Mouse (Mus musculus): ENCODE data around the gene Tmem184b. TPM values are rescaled to one million over a fixed set of nuclear protein-coding genes. Genes with fewer than 3 reads are reported as not detected.

Gene Tmem184b
- polyA plus RNA-seq, 1 experiment, result 0.44 TPM

DNA sequence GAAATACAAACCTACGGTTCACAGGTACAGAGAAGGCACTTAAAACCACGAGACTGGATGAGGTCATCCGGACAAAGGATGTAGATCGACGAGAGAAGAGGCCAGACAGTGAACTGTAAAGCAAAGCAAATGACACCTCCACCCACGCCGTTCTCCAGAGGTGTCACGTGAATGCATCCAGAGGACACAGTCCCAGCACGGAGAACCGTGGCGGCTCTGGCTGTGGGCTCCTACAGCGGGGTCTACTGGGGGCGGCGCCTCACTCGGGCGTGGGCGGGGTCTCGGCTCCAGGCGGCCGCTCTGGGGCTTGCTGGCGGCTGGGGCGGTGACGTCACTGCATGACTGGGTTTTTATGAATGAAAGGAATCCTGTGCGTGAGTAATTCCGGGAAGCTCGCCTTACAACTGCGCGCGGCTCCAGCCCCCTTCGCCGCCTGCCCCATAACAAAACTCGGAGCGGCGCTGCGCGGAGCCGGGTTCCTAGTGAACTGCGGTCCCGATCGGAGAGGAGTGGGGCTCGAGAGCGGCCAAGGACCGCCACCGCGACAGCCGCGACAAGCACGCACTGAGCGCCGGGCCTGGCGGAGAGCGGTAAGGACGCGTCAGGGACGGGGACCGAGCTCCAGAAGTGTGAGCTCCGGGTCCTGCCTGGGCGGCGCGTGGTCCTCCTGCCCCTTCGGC lies 56.1 kb downstream of the Tmem184b start:
- peaks cover 47% of the 10 kb centered on the region for H3K27me3 ChIP-seq (ENCODE audit: control insufficient read depth)
- no peaks in the 10 kb centered on the region for H3K36me3 ChIP-seq (ENCODE audit: control insufficient read depth)
- TF ChIP-seq GATA1 (IDR thresholded peaks at IDR 0.05; ENCODE audit: low read length), result no peak
- no peak for TF ChIP-seq TAL1 (IDR thresholded peaks at IDR 0.05; ENCODE audit: low read length)
- peak overlapping the region; percentile 71 for H3K4me3 ChIP-seq (replicated peaks)
- no peaks in the 10 kb centered on the region for H3K9me3 ChIP-seq (ENCODE audit: control insufficient read depth, low read length)
- peaks cover 21% of the 10 kb centered on the region for H3K4me1 ChIP-seq (ENCODE audit: control insufficient read depth)

- Histone ChIP-seq H3K36me3 (ENCODE audit: control insufficient read depth) (no peaks in the 10 kb centered on the region), H3K4me1 (ENCODE audit: control insufficient read depth) (peaks cover 21% of the 10 kb centered on the region), H3K9me3 (ENCODE audit: control insufficient read depth, low read length) (no peaks in the 10 kb centered on the region), H3K27me3 (ENCODE audit: control insufficient read depth) (peaks cover 47% of the 10 kb centered on the region), H3K4me3 (replicated peaks) (peak within 1 kb of the TSS; percentile 71)
- TF ChIP-seq GATA1 (IDR thresholded peaks at IDR 0.05; ENCODE audit: low read length) (no peak), TAL1 (IDR thresholded peaks at IDR 0.05; ENCODE audit: low read length) (no peak)
Observed at GRCm38 (mm10) chr15:79346051-79346793, 57.1 kb downstream of the Tmem184b start, which contains the start of gene Maff. Gene Maff, plus strand, starts transcription at chr15:79346621.

- peaks cover 21% of the 10 kb centered on the region for H3K4me1 ChIP-seq (ENCODE audit: control insufficient read depth)
- no peak for TF ChIP-seq GATA1 (IDR thresholded peaks at IDR 0.05; ENCODE audit: low read length)
- no peak for TF ChIP-seq TAL1 (IDR thresholded peaks at IDR 0.05; ENCODE audit: low read length)
- peaks cover 38% of the 10 kb centered on the region for H3K27me3 ChIP-seq (ENCODE audit: control insufficient read depth)
- H3K4me3 ChIP-seq (replicated peaks), result no peak overlapping the region
- H3K36me3 ChIP-seq (ENCODE audit: control insufficient read depth), result no peaks in the 10 kb centered on the region
- H3K9me3 ChIP-seq (ENCODE audit: control insufficient read depth, low read length), result no peaks in the 10 kb centered on the region
Observed at GRCm38 (mm10) chr15:79344627-79345026, 58.7 kb downstream of the Tmem184b start.

- Histone ChIP-seq H3K36me3 (ENCODE audit: control insufficient read depth) (no peaks in the 10 kb centered on the region), H3K4me3 (replicated peaks) (no peak overlapping the region), H3K27me3 (ENCODE audit: control insufficient read depth) (peaks cover 33% of the 10 kb centered on the region), H3K4me1 (ENCODE audit: control insufficient read depth) (peaks cover 10% of the 10 kb centered on the region), H3K9me3 (ENCODE audit: control insufficient read depth, low read length) (peaks cover 6% of the 10 kb centered on the region)
- no peak for TF ChIP-seq TAL1 (IDR thresholded peaks at IDR 0.05; ENCODE audit: low read length)
- no peak for TF ChIP-seq GATA1 (IDR thresholded peaks at IDR 0.05; ENCODE audit: low read length)
Observed at GRCm38 (mm10) chr15:79342641-79343337, 60.6 kb downstream of the Tmem184b start.

DNA sequence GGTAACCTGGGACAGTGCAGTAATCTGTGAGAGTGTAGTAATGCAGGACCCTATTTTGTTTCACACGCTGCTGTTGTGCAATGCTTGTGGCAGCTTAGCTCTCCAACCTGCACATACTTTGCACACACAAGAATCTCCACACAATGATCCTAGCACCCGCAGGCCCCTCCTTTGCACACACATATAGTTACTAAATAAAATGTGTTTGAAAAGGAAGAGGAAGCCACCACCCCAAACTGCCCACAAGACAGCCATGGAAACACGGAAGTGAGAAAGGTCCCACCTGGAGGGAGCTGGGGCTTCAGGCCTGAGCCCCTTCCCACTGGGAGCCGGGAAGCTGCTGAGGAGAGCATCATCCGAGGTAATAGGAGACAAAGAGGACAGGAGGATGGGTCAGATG lies 64.4 kb downstream of the Tmem184b start:
- Histone ChIP-seq H3K27me3 (ENCODE audit: control insufficient read depth) (peaks cover 15% of the 10 kb centered on the region), H3K36me3 (ENCODE audit: control insufficient read depth) (no peaks in the 10 kb centered on the region), H3K4me1 (ENCODE audit: control insufficient read depth) (peaks cover 2% of the 10 kb centered on the region), H3K4me3 (replicated peaks) (no peak overlapping the region), H3K9me3 (ENCODE audit: control insufficient read depth, low read length) (peaks cover 6% of the 10 kb centered on the region)
- no peak for TF ChIP-seq GATA1 (IDR thresholded peaks at IDR 0.05; ENCODE audit: low read length)
- no peak for TF ChIP-seq TAL1 (IDR thresholded peaks at IDR 0.05; ENCODE audit: low read length)

GRCm38 (mm10) chr15:79335061-79335655 lies 68.2 kb downstream of the Tmem184b start:
- H3K4me1 ChIP-seq (ENCODE audit: control insufficient read depth), result peaks cover 14% of the 10 kb centered on the region
- peaks cover 15% of the 10 kb centered on the region for H3K27me3 ChIP-seq (ENCODE audit: control insufficient read depth)
- H3K9me3 ChIP-seq (ENCODE audit: control insufficient read depth, low read length), result peaks cover 10% of the 10 kb centered on the region
- no peak for TF ChIP-seq TAL1 (IDR thresholded peaks at IDR 0.05; ENCODE audit: low read length)
- TF ChIP-seq GATA1 (IDR thresholded peaks at IDR 0.05; ENCODE audit: low read length), result no peak
- H3K36me3 ChIP-seq (ENCODE audit: control insufficient read depth), result no peaks in the 10 kb centered on the region
- no peak overlapping the region for H3K4me3 ChIP-seq (replicated peaks)

- Histone ChIP-seq H3K4me3 (replicated peaks) (no peak overlapping the region), H3K9me3 (ENCODE audit: control insufficient read depth, low read length) (peaks cover 6% of the 10 kb centered on the region), H3K27me3 (ENCODE audit: control insufficient read depth) (peaks cover 5% of the 10 kb centered on the region), H3K36me3 (ENCODE audit: control insufficient read depth) (no peaks in the 10 kb centered on the region), H3K4me1 (ENCODE audit: control insufficient read depth) (peaks cover 24% of the 10 kb centered on the region)
- TF ChIP-seq TAL1 (IDR thresholded peaks at IDR 0.05; ENCODE audit: low read length) (no peak), GATA1 (IDR thresholded peaks at IDR 0.05; ENCODE audit: low read length) (no peak)
Observed at GRCm38 (mm10) chr15:79333409-79333808, 70.0 kb downstream of the Tmem184b start.

DNA sequence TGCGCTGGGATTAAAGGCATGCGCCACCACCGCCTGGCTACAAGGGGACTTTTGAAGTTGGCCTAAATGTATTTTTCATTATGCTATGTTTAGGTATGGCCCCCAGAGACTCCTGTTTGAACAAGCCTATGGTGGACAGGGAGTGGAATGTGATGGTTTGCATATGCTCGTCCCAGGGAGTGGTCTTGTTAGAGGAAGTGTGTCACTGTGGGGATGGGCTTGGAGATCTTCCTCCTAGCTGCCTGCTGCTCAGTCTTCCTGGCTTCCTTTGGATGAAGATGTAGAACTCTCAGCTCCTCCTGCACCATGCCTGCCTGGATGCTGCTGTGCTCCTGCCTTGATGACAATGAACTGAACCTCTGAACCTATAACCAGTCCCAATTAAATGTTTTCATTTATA lies 72.8 kb downstream of the Tmem184b start:
- Histone ChIP-seq H3K9me3 (ENCODE audit: control insufficient read depth, low read length) (peaks cover 4% of the 10 kb centered on the region), H3K4me3 (replicated peaks) (no peak overlapping the region), H3K36me3 (ENCODE audit: control insufficient read depth) (no peaks in the 10 kb centered on the region), H3K4me1 (ENCODE audit: control insufficient read depth) (peaks cover 51% of the 10 kb centered on the region), H3K27me3 (ENCODE audit: control insufficient read depth) (no peaks in the 10 kb centered on the region; the same call in 1 of the 2 replicates)
- TF ChIP-seq GATA1 (IDR thresholded peaks at IDR 0.05; ENCODE audit: low read length) (no peak), TAL1 (IDR thresholded peaks at IDR 0.05; ENCODE audit: low read length) (no peak)
